ENCODE assay signal across 9 mouse cellular contexts in genomic region chr9:58196610-58197567, GRCm38 (mm10). TPM values are rescaled to one million over a fixed set of nuclear protein-coding genes. Genes with fewer than 3 reads are reported as not detected.
DNase-seq lines count a peak whose midpoint lies in the region; ATAC-seq and TF ChIP-seq lines count a peak whose summit lies in the region.
"Had no signal": no experiment of that assay in that cellular context is flagged by ENCODE, and none has a peak within 500 bp of the region (broad histone marks: within the 10 kb centered on the region; RNA-seq: fewer than 3 reads in every experiment).

No protein-coding gene starts in this region.

- 7% methylated on average over 46 of the region's 46 CpGs for WGBS in limb, embryonic 15.5 days

- peaks cover 56% of the 10 kb centered on the region for H3K4me1 ChIP-seq in limb, embryonic 15.5 days

- H3K9me3 ChIP-seq in limb, embryonic 15.5 days: no peaks in the 10 kb centered on the region
- H3K9me3 ChIP-seq: liver, embryonic 13.5 days had no signal

- peak overlapping the region; percentile 48 for H3K4me2 ChIP-seq in limb, embryonic 15.5 days

- DNase-seq in gastrocnemius, adult 2 months: no peak
- no peak for DNase-seq in gastrocnemius, postnatal 36 days
- peak; percentile 10 for DNase-seq in urinary bladder, adult 2 months (ENCODE audit: low spot score)
- DNase-seq in urinary bladder, postnatal 14 days (ENCODE audit: low spot score): no peak
- DNase-seq in spleen, postnatal 36 days (ENCODE audit: low spot score in 2 of 2): no peak
- no peak for DNase-seq in cerebellum, postnatal 36 days
- DNase-seq: liver, embryonic 13.5 days had no signal

- intact Hi-C loops in gastrocnemius, adult 2 months (cut with DNase I): no loop called here
- intact Hi-C loops in gastrocnemius, postnatal 36 days (cut with DNase I): no loop called here

- no peak overlapping the region for H3K9ac ChIP-seq in limb, embryonic 15.5 days
- H3K9ac ChIP-seq: liver, embryonic 13.5 days had no signal

- H3K27ac ChIP-seq in gastrocnemius, adult 2 months: no peak overlapping the region
- no peak overlapping the region for H3K27ac ChIP-seq in limb, embryonic 15.5 days
- H3K27ac ChIP-seq: liver, embryonic 13.5 days had no signal

- ATAC-seq in limb, embryonic 15.5 days (ENCODE audit: insufficient number of reproducible peaks, low FRiP score, low TSS enrichment, low read depth): no peak
- no peak for ATAC-seq in CD4-positive, CD25-positive, alpha-beta regulatory T cell, adult 4 months

- no peaks in the 10 kb centered on the region for H3K36me3 ChIP-seq in limb, embryonic 15.5 days
- H3K36me3 ChIP-seq: liver, embryonic 13.5 days had no signal

- H3K4me3 ChIP-seq in gastrocnemius, adult 2 months: peak overlapping the region; percentile 11; the same call in 1 of the 2 replicates
- peak overlapping the region; percentile 29 for H3K4me3 ChIP-seq in limb, embryonic 15.5 days

- H3K27me3 ChIP-seq in limb, embryonic 15.5 days: peaks cover 74% of the 10 kb centered on the region

- no peak for TF ChIP-seq CTCF in gastrocnemius, adult 2 months (IDR thresholded peaks at IDR 0.05)

RNA-seq across cellular contexts. Expression of gene Islr, which starts 7.2 kb away (rescaled TPM):
- total RNA-seq in gastrocnemius, adult 2 months (2021): 10 to 100 TPM; 11.9 to 26.1 TPM
- 10 to 100 TPM; 20.5 to 24.0 TPM for total RNA-seq in gastrocnemius, postnatal 36 days (2021)
- 137 and 139 TPM in 2 replicates for polyA plus RNA-seq in urinary bladder, adult 2 months (2012; rRNA removed)
- 216 and 254 TPM in 2 replicates for polyA plus RNA-seq in limb, embryonic 15.5 days (2015; fragmentation: Nextera tagmentation; extraction: Ambion mirVana)
- 1 to 10 TPM in 1 of 2 experiments, under 1 TPM in 1; 0.77 to 1.2 TPM for polyA plus RNA-seq in CD4-positive, CD25-positive, alpha-beta regulatory T cell, adult 4 months (2017; shearing (Covaris generic))

RNA-seq across cellular contexts. Expression of gene Islr2, which starts 7.2 kb away (rescaled TPM):
- total RNA-seq in gastrocnemius, adult 2 months (2021): 1 to 10 TPM; 2.6 to 3.3 TPM
- 1 to 10 TPM; 2.6 to 4.7 TPM for total RNA-seq in gastrocnemius, postnatal 36 days (2021)
- polyA plus RNA-seq in urinary bladder, adult 2 months (2012; rRNA removed): 0.15 and 0.19 TPM in 2 replicates
- polyA plus RNA-seq in limb, embryonic 15.5 days (2015; fragmentation: Nextera tagmentation; extraction: Ambion mirVana): 0.55 and 1.5 TPM in 2 replicates
- polyA plus RNA-seq in CD4-positive, CD25-positive, alpha-beta regulatory T cell, adult 4 months (2017; shearing (Covaris generic)): not detected

RNA-seq across cellular contexts. Expression of gene Pml, which starts 52.7 kb away (rescaled TPM):
- total RNA-seq in gastrocnemius, adult 2 months (2021): 1 to 10 TPM; 4.1 to 4.5 TPM
- 1 to 10 TPM; 4.0 to 4.3 TPM for total RNA-seq in gastrocnemius, postnatal 36 days (2021)
- 14.2 and 21.8 TPM in 2 replicates for polyA plus RNA-seq in urinary bladder, adult 2 months (2012; rRNA removed)
- polyA plus RNA-seq in limb, embryonic 15.5 days (2015; fragmentation: Nextera tagmentation; extraction: Ambion mirVana): 15.7 and 16.4 TPM in 2 replicates
- polyA plus RNA-seq in CD4-positive, CD25-positive, alpha-beta regulatory T cell, adult 4 months (2017; shearing (Covaris generic)): 10 to 100 TPM; 45.9 to 77.9 TPM

RNA-seq across cellular contexts. Expression of gene Stoml1, which starts 56.1 kb away (rescaled TPM):
- total RNA-seq in gastrocnemius, adult 2 months (2021): 1 to 10 TPM; 6.8 to 7.3 TPM
- 1 to 10 TPM; 5.5 to 7.5 TPM for total RNA-seq in gastrocnemius, postnatal 36 days (2021)
- 60.9 and 66.9 TPM in 2 replicates for polyA plus RNA-seq in urinary bladder, adult 2 months (2012; rRNA removed)
- 34.2 and 35.5 TPM in 2 replicates for polyA plus RNA-seq in limb, embryonic 15.5 days (2015; fragmentation: Nextera tagmentation; extraction: Ambion mirVana)
- polyA plus RNA-seq in CD4-positive, CD25-positive, alpha-beta regulatory T cell, adult 4 months (2017; shearing (Covaris generic)): 10 to 100 TPM; 26.0 to 83.0 TPM

Comparison
In these comparisons a context has a peak if more than half of its experiments do, and no peak if none do; other contexts are left out.
1. RNA of gene Islr, which starts 7.2 kb away (polyA plus RNA-seq): 216 to 254 TPM in limb, embryonic 15.5 days and 137 to 139 TPM in urinary bladder, adult 2 months; 0.77 to 1.2 TPM in CD4-positive, CD25-positive, alpha-beta regulatory T cell, adult 4 months; every median in the first group is over 10 times any median in the second.